ENCODE assay signal across 10 mouse cellular contexts in genomic region chr6:83071220-83071619, GRCm38 (mm10). TPM values are rescaled to one million over a fixed set of nuclear protein-coding genes. Genes with fewer than 3 reads are reported as not detected.
DNase-seq lines count a peak whose midpoint lies in the region; ATAC-seq lines count a peak whose summit lies in the region.
"Had no signal": no experiment of that assay in that cellular context is flagged by ENCODE, and none has a peak within 500 bp of the region (broad histone marks: within the 10 kb centered on the region; RNA-seq: fewer than 3 reads in every experiment).

No protein-coding gene starts in this region.

- peak; percentile 40; the same call in 1 of the 2 replicates for ATAC-seq in kidney, embryonic 14.5 days (ENCODE audit: low FRiP score, low TSS enrichment)
- ATAC-seq in forebrain, embryonic 13.5 days = peak; percentile 52; the same call in 1 of the 2 replicates
- 0 out of 2 replicates have a peak, but pooled peaks have one; percentile 49 for ATAC-seq in midbrain, embryonic 13.5 days
- ATAC-seq in activated CD4-positive, CD25-positive, alpha-beta regulatory T cell, adult 4 months = no peak

- DNase-seq in kidney, postnatal 36 days = no peak
- peak; percentile 33 for DNase-seq in adrenal gland, postnatal 25 days
- DNase-seq in right cerebral cortex, adult 18-20 months = no peak
- DNase-seq: lung, postnatal 36 days had no signal

- peaks cover 14% of the 10 kb centered on the region for H3K4me1 ChIP-seq in kidney, embryonic 14.5 days (ENCODE audit: control insufficient read depth, insufficient read depth, low read length)
- peaks cover 28% of the 10 kb centered on the region for H3K4me1 ChIP-seq in forebrain, embryonic 13.5 days
- peaks cover 25% of the 10 kb centered on the region for H3K4me1 ChIP-seq in midbrain, embryonic 13.5 days (replicated peaks)

- H3K27ac ChIP-seq in kidney, embryonic 14.5 days (ENCODE audit: low read depth, low read length) = no peak overlapping the region
- no peak overlapping the region for H3K27ac ChIP-seq in forebrain, embryonic 13.5 days
- H3K27ac ChIP-seq in midbrain, embryonic 13.5 days = no peak overlapping the region
- H3K27ac ChIP-seq: hindbrain, embryonic 15.5 days had no signal

- no peaks in the 10 kb centered on the region for H3K36me3 ChIP-seq in kidney, embryonic 14.5 days (ENCODE audit: control insufficient read depth, insufficient read depth, low read length)
- no peaks in the 10 kb centered on the region for H3K36me3 ChIP-seq in forebrain, embryonic 13.5 days (ENCODE audit: poor library complexity, severe bottlenecking)
- H3K36me3 ChIP-seq in midbrain, embryonic 13.5 days = no peaks in the 10 kb centered on the region
- H3K36me3 ChIP-seq: hindbrain, embryonic 15.5 days had no signal

- peak overlapping the region; percentile 33 for H3K4me3 ChIP-seq in kidney, embryonic 14.5 days (ENCODE audit: low read length)
- 0 out of 2 replicates have a peak overlapping the region, but pooled peaks have one; percentile 9 for H3K4me3 ChIP-seq in forebrain, embryonic 13.5 days
- peak overlapping the region; percentile 8; the same call in 1 of the 2 replicates for H3K4me3 ChIP-seq in midbrain, embryonic 13.5 days (replicated peaks)
- H3K4me3 ChIP-seq: hindbrain, embryonic 15.5 days had no signal

- H3K9me3 ChIP-seq in kidney, embryonic 14.5 days (ENCODE audit: control insufficient read depth, low read length) = no peaks in the 10 kb centered on the region
- H3K9me3 ChIP-seq in forebrain, embryonic 13.5 days (replicated peaks) = no peaks in the 10 kb centered on the region
- H3K9me3 ChIP-seq in midbrain, embryonic 13.5 days = no peaks in the 10 kb centered on the region
- H3K9me3 ChIP-seq: hindbrain, embryonic 15.5 days had no signal

- H3K27me3 ChIP-seq in kidney, embryonic 14.5 days (ENCODE audit: control insufficient read depth, insufficient read depth, low read length) = peaks cover 88% of the 10 kb centered on the region
- H3K27me3 ChIP-seq in forebrain, embryonic 13.5 days = peaks cover 100% of the 10 kb centered on the region
- peaks cover 100% of the 10 kb centered on the region for H3K27me3 ChIP-seq in midbrain, embryonic 13.5 days

- WGBS in kidney, embryonic 14.5 days = under 1% methylated on average over 23 of the region's 24 CpGs
- WGBS in forebrain, embryonic 13.5 days = 1% methylated on average over 18 of the region's 24 CpGs
- under 1% methylated on average over 20 of the region's 24 CpGs for WGBS in midbrain, embryonic 13.5 days

- H3K9ac ChIP-seq in kidney, embryonic 14.5 days (ENCODE audit: low read depth, low read length) = no peak overlapping the region
- no peak overlapping the region for H3K9ac ChIP-seq in forebrain, embryonic 13.5 days
- no peak overlapping the region for H3K9ac ChIP-seq in midbrain, embryonic 13.5 days (replicated peaks)
- H3K9ac ChIP-seq: hindbrain, embryonic 15.5 days had no signal

- no peak overlapping the region for H3K4me2 ChIP-seq in kidney, embryonic 14.5 days (replicated peaks; ENCODE audit: low read depth, low read length)
- H3K4me2 ChIP-seq in forebrain, embryonic 13.5 days = 0 out of 2 replicates have a peak overlapping the region, but pooled peaks have one; percentile 13
- H3K4me2 ChIP-seq in midbrain, embryonic 13.5 days (replicated peaks) = no peak overlapping the region
- H3K4me2 ChIP-seq: hindbrain, embryonic 15.5 days had no signal

RNA-seq across cellular contexts. Expression of gene Tlx2, which starts 1.1 kb away (rescaled TPM):
- polyA plus RNA-seq in kidney, embryonic 14.5 days (2014; fragmentation: Nextera tagmentation; extraction: Ambion mirVana) = not detected in 2 replicates
- 14.0 and 14.2 TPM in 2 replicates for total RNA-seq in adrenal gland, postnatal 25 days (2021)
- not detected in 2 replicates for polyA plus RNA-seq in forebrain, embryonic 13.5 days (2015; fragmentation: Nextera tagmentation; extraction: Ambion mirVana)
- polyA plus RNA-seq in midbrain, embryonic 13.5 days (2015; fragmentation: Nextera tagmentation; extraction: Ambion mirVana) = not detected in 2 replicates
- polyA plus RNA-seq in activated CD4-positive, CD25-positive, alpha-beta regulatory T cell, adult 4 months (2017; shearing (Covaris generic)) = not detected
- polyA plus RNA-seq: cortical plate, adult 2 months; hindbrain, embryonic 15.5 days had no signal

RNA-seq across cellular contexts. Expression of gene Pcgf1, which starts 6.4 kb away (rescaled TPM):
- polyA plus RNA-seq in kidney, embryonic 14.5 days (2014; fragmentation: Nextera tagmentation; extraction: Ambion mirVana) = 36.7 and 51.2 TPM in 2 replicates
- 61.8 and 64.2 TPM in 2 replicates for total RNA-seq in adrenal gland, postnatal 25 days (2021)
- 46.5 and 47.3 TPM in 2 replicates for polyA plus RNA-seq in forebrain, embryonic 13.5 days (2015; fragmentation: Nextera tagmentation; extraction: Ambion mirVana)
- 52.6 and 53.4 TPM in 2 replicates for polyA plus RNA-seq in midbrain, embryonic 13.5 days (2015; fragmentation: Nextera tagmentation; extraction: Ambion mirVana)
- polyA plus RNA-seq in activated CD4-positive, CD25-positive, alpha-beta regulatory T cell, adult 4 months (2017; shearing (Covaris generic)) = 10 to 100 TPM; 31.2 to 35.9 TPM

RNA-seq across cellular contexts. Expression of gene Dqx1, which starts 13.6 kb away (rescaled TPM):
- 1.9 and 2.6 TPM in 2 replicates for polyA plus RNA-seq in kidney, embryonic 14.5 days (2014; fragmentation: Nextera tagmentation; extraction: Ambion mirVana)
- total RNA-seq in adrenal gland, postnatal 25 days (2021) = 4.0 and 4.4 TPM in 2 replicates
- 0.53 and 0.59 TPM in 2 replicates for polyA plus RNA-seq in forebrain, embryonic 13.5 days (2015; fragmentation: Nextera tagmentation; extraction: Ambion mirVana)
- polyA plus RNA-seq in midbrain, embryonic 13.5 days (2015; fragmentation: Nextera tagmentation; extraction: Ambion mirVana) = 0.75 and 1.00 TPM in 2 replicates
- polyA plus RNA-seq in activated CD4-positive, CD25-positive, alpha-beta regulatory T cell, adult 4 months (2017; shearing (Covaris generic)) = 1 to 10 TPM; 1.5 to 1.6 TPM

RNA-seq across cellular contexts. Expression of gene Lbx2, which starts 14.9 kb away (rescaled TPM):
- 8.3 and 8.8 TPM in 2 replicates for polyA plus RNA-seq in kidney, embryonic 14.5 days (2014; fragmentation: Nextera tagmentation; extraction: Ambion mirVana)
- total RNA-seq in adrenal gland, postnatal 25 days (2021) = 11.6 and 22.8 TPM in 2 replicates
- polyA plus RNA-seq in forebrain, embryonic 13.5 days (2015; fragmentation: Nextera tagmentation; extraction: Ambion mirVana) = 0.46 TPM in 1 of 2 replicates, not detected in the other
- polyA plus RNA-seq in midbrain, embryonic 13.5 days (2015; fragmentation: Nextera tagmentation; extraction: Ambion mirVana) = not detected in 2 replicates
- polyA plus RNA-seq in activated CD4-positive, CD25-positive, alpha-beta regulatory T cell, adult 4 months (2017; shearing (Covaris generic)) = not detected
- polyA plus RNA-seq: hindbrain, embryonic 15.5 days had no signal

RNA-seq across cellular contexts. Expression of gene Htra2, which starts 16.1 kb away (rescaled TPM):
- polyA plus RNA-seq in kidney, embryonic 14.5 days (2014; fragmentation: Nextera tagmentation; extraction: Ambion mirVana) = 51.1 and 64.9 TPM in 2 replicates
- 59.1 and 70.1 TPM in 2 replicates for total RNA-seq in adrenal gland, postnatal 25 days (2021)
- polyA plus RNA-seq in forebrain, embryonic 13.5 days (2015; fragmentation: Nextera tagmentation; extraction: Ambion mirVana) = 60.6 and 65.8 TPM in 2 replicates
- polyA plus RNA-seq in midbrain, embryonic 13.5 days (2015; fragmentation: Nextera tagmentation; extraction: Ambion mirVana) = 62.4 and 65.3 TPM in 2 replicates
- polyA plus RNA-seq in activated CD4-positive, CD25-positive, alpha-beta regulatory T cell, adult 4 months (2017; shearing (Covaris generic)) = 10 to 100 TPM; 19.0 to 22.2 TPM
